Mouse (Mus musculus): ENCODE results near the gene Nudt17.
"Not testable (repeated sequence)": the region's sequence is repeated elsewhere in the genome, so short reads cannot be mapped to it uniquely, and the experiment has no call there.

The Nudt17 gene

DNA sequence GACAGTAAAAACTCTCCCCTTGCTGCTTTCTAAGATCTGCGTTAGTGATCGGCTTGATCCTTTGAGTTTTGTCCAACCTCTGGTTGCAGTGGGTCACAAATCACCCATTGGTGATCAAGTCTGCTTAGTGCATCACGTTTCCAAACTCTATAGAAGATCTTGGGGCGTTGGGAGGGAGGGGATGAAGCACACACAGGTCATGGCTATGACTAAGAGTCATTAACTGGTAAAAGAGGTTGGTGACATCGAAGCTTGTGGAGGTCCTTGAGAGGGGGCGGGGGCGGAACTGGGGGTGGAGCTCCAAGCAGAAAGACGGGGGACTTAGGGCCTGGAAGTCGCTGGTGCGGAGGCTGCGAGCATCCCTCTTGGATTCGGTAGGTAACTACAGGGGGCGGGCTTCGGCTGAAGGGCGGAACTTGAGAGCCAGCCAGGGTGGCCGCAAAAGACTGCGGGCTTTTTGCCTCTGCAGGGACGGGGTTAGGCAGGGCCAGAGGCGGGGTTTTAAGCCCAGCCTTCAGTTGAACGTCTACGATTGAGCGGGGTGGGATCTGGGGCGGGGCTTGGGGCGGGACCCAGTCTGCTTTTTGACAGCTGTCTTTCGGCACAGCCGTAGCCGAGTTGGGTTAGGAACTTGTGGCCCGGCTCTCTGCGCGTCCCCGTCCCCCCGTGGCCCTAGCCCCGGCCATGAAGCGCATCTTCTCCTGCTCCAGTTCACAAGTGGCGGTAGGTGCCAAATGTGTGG, 38.5 kb downstream of the Nudt17 start, which contains the start of gene Ankrd35:
TSS of gene Ankrd35 (plus strand) at position 405 of the 742 bp plus-strand sequence.
- peak; percentile 92 for DNase-seq (ENCODE audit: low read depth, low spot score)
- Histone ChIP-seq H3K27me3 (ENCODE audit: control insufficient read depth, insufficient read depth, low read length, poor library complexity, severe bottlenecking) (no peaks in the 10 kb centered on the region), H3K36me3 (ENCODE audit: control insufficient read depth, insufficient read depth, low read length, poor library complexity, severe bottlenecking) (no peaks in the 10 kb centered on the region)

- no peaks in the 10 kb centered on the region for H3K27me3 ChIP-seq (ENCODE audit: control insufficient read depth, insufficient read depth, low read length, poor library complexity, severe bottlenecking)
- no peak for DNase-seq (ENCODE audit: low read depth, low spot score)
- no peaks in the 10 kb centered on the region for H3K36me3 ChIP-seq (ENCODE audit: control insufficient read depth, insufficient read depth, low read length, poor library complexity, severe bottlenecking)
These were observed 39.8 kb downstream of the Nudt17 start for GRCm38 (mm10) chr3:96668424-96669067.

DNA sequence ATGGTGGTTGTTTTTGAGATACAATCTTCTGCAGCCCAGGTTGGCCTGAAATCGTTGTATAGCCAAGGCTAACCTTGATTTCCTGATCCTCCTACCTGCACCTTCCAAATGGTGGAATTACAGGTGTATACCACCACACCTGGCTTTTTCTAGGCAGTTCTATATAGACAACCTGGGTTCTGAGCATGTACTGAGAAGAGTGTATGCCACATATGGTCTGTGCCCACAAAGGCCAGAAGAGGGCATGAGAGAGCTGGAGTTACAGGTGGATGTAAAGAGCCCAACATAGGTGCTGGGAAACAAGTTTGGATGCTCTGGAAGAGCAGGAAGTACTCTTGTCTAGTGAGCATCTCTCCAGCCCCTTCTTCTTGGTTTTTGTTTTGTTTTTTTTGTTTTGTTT, 41.0 kb downstream of the Nudt17 start:
- Histone ChIP-seq H3K36me3 (ENCODE audit: control insufficient read depth, insufficient read depth, low read length, poor library complexity, severe bottlenecking) (no peaks in the 10 kb centered on the region), H3K27me3 (ENCODE audit: control insufficient read depth, insufficient read depth, low read length, poor library complexity, severe bottlenecking) (no peaks in the 10 kb centered on the region)
- DNase-seq (ENCODE audit: low read depth, low spot score): peak; percentile 62

- no peak for DNase-seq (ENCODE audit: low read depth, low spot score)
- Histone ChIP-seq H3K27me3 (ENCODE audit: control insufficient read depth, insufficient read depth, low read length, poor library complexity, severe bottlenecking) (no peaks in the 10 kb centered on the region), H3K36me3 (ENCODE audit: control insufficient read depth, insufficient read depth, low read length, poor library complexity, severe bottlenecking) (no peaks in the 10 kb centered on the region)
These were observed 41.4 kb downstream of the Nudt17 start for GRCm38 (mm10) chr3:96666916-96667315.

DNA sequence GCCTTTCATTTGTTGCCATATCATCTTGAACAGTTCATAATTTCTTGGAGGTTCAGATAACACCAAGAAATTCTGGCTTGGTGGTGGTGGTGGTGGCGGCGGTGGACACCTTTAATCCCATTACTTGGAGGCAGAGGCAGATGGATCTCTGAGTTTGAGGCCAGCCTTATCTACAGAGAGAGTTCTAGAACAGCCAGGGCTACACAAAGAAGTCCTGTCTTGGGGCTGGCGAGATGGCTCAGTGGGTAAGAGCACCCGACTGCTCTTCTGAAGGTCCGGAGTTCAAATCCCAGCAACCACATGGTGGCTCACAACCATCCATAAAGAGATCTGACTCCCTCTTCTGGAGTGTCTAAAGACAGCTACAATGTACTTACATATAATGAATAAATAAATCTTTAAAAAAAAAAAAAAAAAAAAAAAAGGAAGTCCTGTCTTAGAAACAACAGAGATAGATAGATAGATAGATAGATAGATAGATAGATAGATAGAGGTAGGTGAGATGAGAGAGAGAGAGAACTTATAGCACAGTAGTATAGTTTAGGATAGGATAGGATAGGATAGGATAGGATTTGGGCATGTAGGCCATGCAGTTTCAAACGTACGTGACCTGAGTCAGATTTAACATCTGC, 42.5 kb downstream of the Nudt17 start:
- not testable (repeated sequence) for H3K27me3 ChIP-seq (ENCODE audit: control insufficient read depth, insufficient read depth, low read length, poor library complexity, severe bottlenecking); H3K36me3 ChIP-seq (ENCODE audit: control insufficient read depth, insufficient read depth, low read length, poor library complexity, severe bottlenecking); DNase-seq (ENCODE audit: low read depth, low spot score)

DNA sequence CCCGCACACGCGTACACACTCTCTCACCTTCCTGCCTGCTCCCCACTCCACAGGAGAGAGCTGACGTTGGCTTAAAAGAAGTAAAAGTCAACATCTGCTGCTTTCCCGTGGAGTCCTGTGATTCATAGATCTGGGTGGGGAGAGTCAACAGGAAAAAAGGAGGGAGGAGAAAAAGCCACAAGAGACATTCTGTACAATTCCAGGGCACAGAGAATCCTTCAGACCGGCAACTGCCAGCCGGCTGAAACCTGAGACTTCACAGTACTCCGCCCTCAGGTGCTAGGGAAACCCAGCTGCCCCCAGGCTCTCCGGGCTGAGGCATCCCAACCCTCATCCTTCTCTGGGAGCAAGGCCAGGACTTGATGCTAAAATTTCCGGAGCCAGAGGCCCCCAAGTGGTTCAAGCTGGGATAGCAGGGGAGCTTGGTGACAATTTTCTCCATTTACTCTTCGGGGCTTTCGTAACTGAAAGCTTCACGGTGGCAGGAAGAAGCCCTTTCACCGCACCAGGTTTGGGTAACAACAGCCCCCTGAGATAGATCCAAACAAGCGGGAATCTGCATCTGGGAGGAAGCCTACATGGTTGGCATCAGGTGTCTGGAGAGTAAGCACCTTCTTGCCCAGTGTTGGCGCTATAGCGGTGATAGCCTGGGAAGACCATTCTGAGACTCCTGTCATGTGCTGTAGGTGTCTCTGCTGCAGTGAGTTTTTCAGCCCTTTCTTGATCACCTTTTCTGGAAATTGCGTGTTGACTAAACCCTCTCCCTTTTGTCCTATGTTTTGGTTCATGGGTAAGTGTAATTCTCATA, 44.7 kb downstream of the Nudt17 start:
- DNase-seq (ENCODE audit: low read depth, low spot score): peak; percentile 72
- Histone ChIP-seq H3K27me3 (ENCODE audit: control insufficient read depth, insufficient read depth, low read length, poor library complexity, severe bottlenecking) (no peaks in the 10 kb centered on the region), H3K36me3 (ENCODE audit: control insufficient read depth, insufficient read depth, low read length, poor library complexity, severe bottlenecking) (no peaks in the 10 kb centered on the region)

DNA sequence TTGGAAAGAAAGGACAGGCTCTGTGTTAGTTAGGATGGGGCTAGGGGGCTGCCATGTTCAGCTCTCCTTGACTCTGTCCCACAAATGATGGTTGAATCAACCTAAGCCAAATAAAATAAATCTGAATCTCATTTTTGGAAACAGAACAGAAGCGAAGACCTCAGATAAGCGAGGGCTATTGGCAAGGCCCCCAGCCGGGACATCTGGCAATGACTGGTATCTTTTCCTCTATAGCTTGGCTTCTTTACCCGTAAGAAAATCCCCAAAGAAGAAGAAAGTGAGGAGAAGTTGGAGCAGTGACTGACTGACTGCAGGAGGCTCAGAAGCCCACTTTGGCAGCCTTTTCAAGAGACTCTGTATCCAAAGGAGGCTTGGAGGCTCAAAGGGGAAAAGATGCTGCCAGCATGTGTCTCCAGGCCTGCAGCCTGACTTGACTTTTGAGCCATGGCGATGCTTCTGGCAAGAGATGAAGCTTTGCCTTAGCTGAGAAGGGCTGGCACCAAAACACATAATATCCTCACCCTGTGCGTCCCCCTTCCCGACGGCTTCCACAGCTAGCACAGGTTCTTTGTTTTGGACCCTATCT, 45.5 kb downstream of the Nudt17 start:
- DNase-seq (ENCODE audit: low read depth, low spot score): no peak
- Histone ChIP-seq H3K27me3 (ENCODE audit: control insufficient read depth, insufficient read depth, low read length, poor library complexity, severe bottlenecking) (no peaks in the 10 kb centered on the region), H3K36me3 (ENCODE audit: control insufficient read depth, insufficient read depth, low read length, poor library complexity, severe bottlenecking) (no peaks in the 10 kb centered on the region)

DNA sequence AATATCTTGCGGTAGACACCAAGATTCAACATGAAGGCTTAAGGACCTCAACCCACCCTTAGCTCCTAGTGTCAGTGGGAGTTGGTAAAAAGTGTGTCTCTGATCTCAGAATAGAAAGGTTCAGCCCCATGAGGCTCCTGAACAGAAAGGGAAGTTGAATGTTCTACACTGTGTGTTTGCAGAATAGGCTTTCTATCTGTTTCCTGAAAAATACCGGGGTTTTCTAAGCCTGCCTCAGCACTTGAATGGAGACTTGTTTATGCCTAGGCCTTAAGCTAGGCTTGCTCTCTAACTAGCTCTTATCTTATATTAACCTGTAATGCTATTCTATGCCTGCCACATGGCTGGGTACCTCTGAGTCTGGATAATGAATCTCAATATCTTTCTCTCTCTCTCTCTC, 47.5 kb downstream of the Nudt17 start:
- H3K36me3 ChIP-seq (ENCODE audit: control insufficient read depth, insufficient read depth, low read length, poor library complexity, severe bottlenecking): no peaks in the 10 kb centered on the region
- peak; percentile 33 for DNase-seq (ENCODE audit: low read depth, low spot score)
- no peaks in the 10 kb centered on the region for H3K27me3 ChIP-seq (ENCODE audit: control insufficient read depth, insufficient read depth, low read length, poor library complexity, severe bottlenecking)
